Comparison of ENCODE assay signal across 1 mouse cellular context in genomic region chr13:100832741-100833639, GRCm38 (mm10).
TF ChIP-seq lines count a peak whose summit lies in the region.

Gene Slc30a5 (minus strand): TSS chr13:100833427.

TF ChIP-seq in MEL, 35 proteins besides CTCF, POLR2A, EP300 and RAD21 (continued from another document):
- no peak for TF ChIP-seq MEF2A (IDR thresholded peaks at IDR 0.05; ENCODE audit: extremely low read depth, insufficient replicate concordance, low read depth, low read length, poor library complexity, severe bottlenecking)
- TF ChIP-seq GATA1 (IDR thresholded peaks at IDR 0.05; ENCODE audit: low read depth, low read length) = no peak
- peak; percentile 96 for TF ChIP-seq USF1 (IDR thresholded peaks at IDR 0.05; ENCODE audit: low read depth, low read length)
- 0 out of 4 replicates have a peak, but pooled peaks of 1 of the 2 experiments have one; percentile 62 for TF ChIP-seq USF2 (IDR thresholded peaks at IDR 0.05; ENCODE audit: borderline replicate concordance in 1 of 2, insufficient read depth in 1 of 2, low read depth in 1 of 2, low read length in 2 of 2)
